Mouse (Mus musculus): ENCODE data around the gene Zdhhc14. TPM values are rescaled to one million over a fixed set of nuclear protein-coding genes. Genes with fewer than 3 reads are reported as not detected.
A peak's percentile ranks its signal among the peaks of the same experiment; 100 is the strongest.
"Not testable (repeated sequence)": the region's sequence is repeated elsewhere in the genome, so short reads cannot be mapped to it uniquely, and the experiment has no call there.

Gene Zdhhc14
- total RNA-seq, 2 experiments from 2014 or later, result 2.0 to 4.3 TPM

DNA sequence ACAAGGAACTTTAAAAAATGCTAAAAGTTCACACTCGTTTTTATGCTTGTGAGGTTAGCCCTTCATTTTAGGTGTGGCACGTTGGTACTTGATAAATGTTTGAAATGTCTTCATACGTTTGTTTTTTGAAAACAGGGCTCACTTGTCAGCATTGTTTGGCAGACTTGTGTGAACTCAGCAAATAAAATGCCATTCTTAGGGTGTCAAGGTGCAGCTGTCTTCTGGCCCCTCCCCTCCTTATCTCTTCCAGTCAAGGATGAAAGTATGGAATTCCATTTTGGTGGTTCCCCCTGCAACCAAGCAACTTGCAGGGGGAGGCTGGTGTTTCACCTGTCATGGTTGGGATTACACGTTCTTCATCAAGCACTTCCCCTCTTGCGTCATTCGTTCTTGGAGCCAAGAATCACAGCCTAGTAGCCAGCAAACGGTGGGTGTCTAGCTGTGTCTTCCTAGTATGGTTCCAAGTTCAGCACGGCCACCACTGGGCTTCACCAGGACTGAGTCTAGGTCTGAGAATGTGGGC is 108.2 kb downstream of the Zdhhc14 start:
- no peak overlapping the region for H3K27ac ChIP-seq
- no peak for TF ChIP-seq CTCF (IDR thresholded peaks at IDR 0.05)
- intact Hi-C loops (cut with DNase I), result no loop called here
- no peak overlapping the region for H3K4me3 ChIP-seq
- DNase-seq, result no peak

DNA sequence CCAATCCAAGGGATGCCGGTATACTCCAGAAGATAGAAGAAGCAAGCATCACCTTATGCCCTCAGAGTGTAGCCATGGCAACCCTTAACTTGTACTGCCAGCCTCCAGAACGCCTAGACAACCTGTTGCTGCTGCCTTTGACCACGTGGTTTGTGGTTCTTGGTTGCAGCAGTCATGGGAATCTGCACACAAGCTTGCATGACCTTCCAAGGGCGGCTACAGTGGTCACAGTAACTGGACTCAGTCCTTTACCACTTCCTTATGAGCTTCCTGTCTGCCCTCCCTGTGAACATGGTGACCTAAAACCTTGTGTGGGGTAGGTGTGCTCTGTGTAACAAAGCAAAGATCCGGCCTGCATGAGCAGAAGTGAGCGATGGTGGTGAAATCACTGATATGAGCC is 109.6 kb downstream of the Zdhhc14 start:
- Histone ChIP-seq H3K4me3 (no peak overlapping the region), H3K27ac (no peak overlapping the region)
- intact Hi-C loops (cut with DNase I), result no loop called here
- no peak for DNase-seq
- TF ChIP-seq CTCF (IDR thresholded peaks at IDR 0.05), result no peak

DNA sequence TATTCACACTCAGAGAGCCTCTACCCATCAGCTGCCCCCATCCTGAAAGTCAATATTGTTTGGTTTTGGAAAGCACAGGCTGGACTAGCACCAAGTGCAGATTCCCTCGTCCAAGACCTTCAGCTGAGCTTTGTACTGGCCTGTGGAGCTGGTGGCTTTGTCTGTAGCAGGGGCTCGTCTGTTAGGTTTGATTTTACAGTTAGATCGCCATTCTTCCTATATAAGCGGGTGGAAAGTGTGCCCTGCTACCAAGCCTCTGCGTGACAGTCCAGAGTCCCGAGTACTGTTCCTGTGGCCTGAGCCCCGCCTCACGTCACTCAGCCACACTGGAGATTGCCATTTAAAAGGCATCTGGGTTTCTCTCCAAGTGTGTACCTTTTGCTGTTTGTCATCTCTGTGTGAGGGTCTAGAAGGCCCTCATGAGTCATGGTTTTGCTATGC is 113.8 kb downstream of the Zdhhc14 start:
- intact Hi-C loops (cut with DNase I), result no loop called here
- H3K4me3 ChIP-seq, result no peak overlapping the region
- DNase-seq, result no peak

GRCm38 (mm10) chr17:5607352-5607751 is 115.0 kb downstream of the Zdhhc14 start:
- Histone ChIP-seq H3K27ac (no peak overlapping the region), H3K4me3 (no peak overlapping the region)
- no peak for TF ChIP-seq CTCF (IDR thresholded peaks at IDR 0.05)
- intact Hi-C loops (cut with DNase I), result no loop called here
- DNase-seq, result no peak

More for the DNA sequence above, 113.8 kb downstream of the Zdhhc14 start:
- TF ChIP-seq CTCF (IDR thresholded peaks at IDR 0.05), result no peak
- H3K27ac ChIP-seq, result peak overlapping the region; percentile 63; the same call in 1 of the 2 replicates

DNA sequence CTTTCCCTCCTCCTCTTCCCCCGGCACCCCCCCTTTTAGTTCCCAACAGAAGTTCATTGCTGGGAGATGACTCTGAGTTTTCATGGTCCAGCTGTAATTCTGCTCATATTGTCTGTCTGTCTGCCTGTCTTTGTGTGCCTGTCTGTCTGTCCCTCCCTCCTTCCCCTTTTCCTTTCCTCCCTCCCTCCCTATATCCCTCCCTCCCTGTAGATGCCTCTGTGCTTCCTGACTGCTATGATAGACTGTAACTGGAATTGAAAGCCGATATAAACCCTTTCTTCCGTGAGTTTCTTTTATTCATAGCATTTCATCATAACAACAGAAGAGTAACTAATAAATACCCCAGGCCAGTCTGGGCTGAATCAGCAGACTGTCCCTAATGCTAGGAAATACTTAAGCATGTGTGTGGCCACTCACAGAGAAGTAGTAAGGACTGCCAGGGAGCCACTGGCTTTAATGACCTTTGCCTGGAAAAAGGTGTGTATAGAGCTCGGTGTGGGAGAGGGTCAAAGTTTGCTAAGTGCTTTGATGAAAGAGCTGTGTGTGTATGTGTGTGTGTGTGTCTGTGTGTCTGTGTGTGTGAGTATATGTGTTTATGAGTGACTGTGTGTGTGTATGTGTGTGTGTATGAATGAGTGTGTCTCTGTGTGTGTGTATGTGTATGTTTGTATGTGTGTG is 117.7 kb downstream of the Zdhhc14 start:
- TF ChIP-seq CTCF (IDR thresholded peaks at IDR 0.05), result no peak
- Histone ChIP-seq H3K4me3 (no peak overlapping the region), H3K27ac (no peak overlapping the region)
- no peak for DNase-seq
- intact Hi-C loops (cut with DNase I), result no loop called here

DNA sequence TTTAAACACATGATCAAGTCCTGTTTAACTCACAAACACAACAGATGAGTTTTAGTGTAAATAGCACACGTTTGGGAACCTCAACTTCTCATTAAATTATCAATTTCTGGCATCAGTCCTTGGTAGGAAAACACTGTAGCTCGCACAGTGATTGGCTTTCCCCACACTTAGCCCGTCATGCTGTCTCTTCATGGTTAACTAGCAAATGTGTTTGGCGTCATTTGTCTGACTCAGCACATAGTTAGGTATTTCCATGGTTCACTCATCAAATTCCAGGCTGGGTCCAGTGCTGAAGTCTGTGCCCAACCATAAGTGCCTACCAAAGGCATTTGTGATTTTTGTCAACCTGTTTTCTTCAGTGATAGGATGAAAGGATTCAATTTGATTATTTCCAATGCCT is 119.9 kb downstream of the Zdhhc14 start:
- Histone ChIP-seq H3K27ac (no peak overlapping the region), H3K4me3 (no peak overlapping the region)
- TF ChIP-seq CTCF (IDR thresholded peaks at IDR 0.05), result no peak
- DNase-seq, result no peak
- intact Hi-C loops (cut with DNase I), result no loop called here

- no peak for TF ChIP-seq CTCF (IDR thresholded peaks at IDR 0.05)
- Histone ChIP-seq H3K4me3 (0 out of 2 replicates have a peak overlapping the region, but pooled peaks have one; percentile 0), H3K27ac (peak overlapping the region; percentile 76)
- intact Hi-C loops (cut with DNase I), result no loop called here
- DNase-seq, result peak; percentile 57
Observed at GRCm38 (mm10) chr17:5614771-5615318, 122.5 kb downstream of the Zdhhc14 start.

DNA sequence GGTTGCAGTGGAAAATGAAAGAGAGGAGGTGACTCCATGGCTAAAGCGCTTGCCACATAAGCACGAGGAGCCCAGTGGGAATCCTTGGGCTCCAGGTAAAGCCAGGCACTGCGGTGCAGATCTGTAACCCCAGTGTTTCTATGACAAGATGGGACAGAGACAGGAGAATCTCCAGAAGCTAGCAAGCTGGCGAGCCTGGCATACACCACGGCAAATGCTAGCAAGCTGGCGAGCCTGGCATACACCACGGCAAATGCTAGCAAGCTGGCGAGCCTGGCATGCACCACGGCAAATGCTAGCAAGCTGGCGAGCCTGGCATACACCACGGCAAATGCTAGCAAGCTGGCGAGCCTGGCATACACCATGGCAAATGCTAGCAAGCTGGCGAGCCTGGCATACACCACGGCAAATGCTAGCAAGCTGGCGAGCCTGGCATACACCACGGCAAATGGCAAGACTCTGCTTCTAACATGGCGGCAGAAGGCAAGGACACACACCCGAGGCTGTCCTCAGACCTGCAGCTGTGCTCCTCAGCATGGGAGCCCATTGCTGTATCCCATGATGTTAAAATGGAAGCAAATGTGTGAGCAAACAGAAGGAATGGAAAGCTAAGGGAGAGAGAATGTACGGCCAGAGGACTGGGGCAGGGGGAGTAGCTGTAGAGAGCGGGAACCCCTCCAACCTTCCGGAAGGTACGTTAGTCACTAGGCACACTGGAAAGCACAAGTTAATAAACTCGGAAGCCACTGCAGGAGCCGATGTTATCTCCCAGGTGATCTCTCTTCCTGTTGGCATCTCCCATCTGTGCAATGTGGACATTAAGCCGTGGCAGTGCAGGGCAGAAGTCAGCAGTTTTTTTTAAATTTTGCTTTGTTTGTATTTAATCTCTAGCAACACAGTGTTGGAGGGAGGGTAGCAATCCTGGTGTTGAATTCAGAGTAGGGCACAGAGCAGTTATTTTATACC is 129.6 kb downstream of the Zdhhc14 start:
- DNase-seq, result no peak
- H3K4me3 ChIP-seq, result no peak overlapping the region; the same call in 1 of the 2 replicates
- no peak for TF ChIP-seq CTCF (IDR thresholded peaks at IDR 0.05)
- intact Hi-C loops (cut with DNase I), result no loop called here
- H3K27ac ChIP-seq, result no peak overlapping the region

- Histone ChIP-seq H3K27ac (no peak overlapping the region), H3K4me3 (no peak overlapping the region)
- no peak for TF ChIP-seq CTCF (IDR thresholded peaks at IDR 0.05)
- no peak for DNase-seq
- intact Hi-C loops (cut with DNase I), result no loop called here
Observed at GRCm38 (mm10) chr17:5622764-5623163, 130.4 kb downstream of the Zdhhc14 start.

- intact Hi-C loops (cut with DNase I), result no loop called here
- no peak for DNase-seq
- TF ChIP-seq CTCF (IDR thresholded peaks at IDR 0.05), result no peak
- H3K4me3 ChIP-seq, result no peak overlapping the region
- no peak overlapping the region for H3K27ac ChIP-seq
Observed at GRCm38 (mm10) chr17:5623181-5623580, 130.8 kb downstream of the Zdhhc14 start.

GRCm38 (mm10) chr17:5624815-5625214 is 132.5 kb downstream of the Zdhhc14 start:
- H3K4me3 ChIP-seq; DNase-seq; intact Hi-C loops (cut with DNase I); H3K27ac ChIP-seq: not testable (repeated sequence)

DNA sequence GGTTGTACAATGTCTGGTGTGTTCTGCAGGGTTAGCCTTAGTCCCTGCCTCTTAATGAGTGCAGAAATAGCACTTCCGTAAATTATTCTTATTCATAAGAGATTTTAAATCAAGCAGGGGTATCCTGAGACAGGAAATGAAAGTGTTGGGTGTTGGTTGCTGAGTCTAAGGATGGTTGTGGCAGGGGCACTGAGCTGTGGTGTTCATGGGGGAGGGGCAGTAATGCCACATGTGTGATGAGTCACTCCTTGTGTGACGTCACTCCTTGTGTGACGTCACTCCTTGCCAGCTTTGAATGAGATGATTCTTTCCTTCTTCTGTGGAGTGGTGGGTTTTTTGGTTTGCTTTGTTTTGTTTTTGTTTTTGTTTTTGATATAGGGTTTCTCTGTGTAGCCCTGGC is 134.0 kb downstream of the Zdhhc14 start:
- H3K27ac ChIP-seq, result no peak overlapping the region
- no peak for DNase-seq
- H3K4me3 ChIP-seq, result no peak overlapping the region
- TF ChIP-seq CTCF (IDR thresholded peaks at IDR 0.05), result no peak
- intact Hi-C loops (cut with DNase I), result no loop called here

DNA sequence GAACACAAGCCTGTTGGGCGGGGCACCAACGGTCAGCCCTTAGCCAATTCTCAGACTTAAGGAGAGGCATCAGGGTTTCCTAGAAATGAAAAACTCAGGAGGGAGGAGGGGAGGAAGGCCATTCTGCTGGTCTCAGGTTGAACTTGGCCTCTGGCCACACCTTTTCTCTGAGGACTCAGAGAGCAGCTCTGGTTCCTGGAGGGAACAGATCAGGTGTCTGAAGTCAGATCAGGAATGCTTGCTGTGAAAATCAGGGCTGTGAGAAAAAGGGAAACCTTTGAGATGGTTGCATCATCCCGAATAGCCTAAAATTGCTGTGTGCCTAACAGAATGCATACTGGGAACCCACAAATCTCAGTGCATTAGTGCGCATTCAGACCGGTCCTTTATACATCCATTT is 135.3 kb downstream of the Zdhhc14 start:
- peak; percentile 40 for DNase-seq
- intact Hi-C loops (cut with DNase I), result no loop called here

More for the DNA sequence above, 135.3 kb downstream of the Zdhhc14 start:
- Histone ChIP-seq H3K27ac (no peak overlapping the region), H3K4me3 (no peak overlapping the region)
- TF ChIP-seq CTCF (IDR thresholded peaks at IDR 0.05), result no peak

All from gastrocnemius, adult 2 months (tissue).